Comparison of ENCODE assay signal across 8 mouse cellular contexts in genomic region chr7:101109006-101109855, GRCm38 (mm10). TPM values are rescaled to one million over a fixed set of nuclear protein-coding genes. Genes with fewer than 3 reads are reported as not detected.
DNase-seq lines count a peak whose midpoint lies in the region; ATAC-seq lines count a peak whose summit lies in the region.

No protein-coding gene starts in this region.

- WGBS in liver, embryonic 15.5 days (ENCODE audit: insufficient replicate concordance) = under 1% methylated on average over 47 of the region's 47 CpGs
- under 1% methylated on average over 47 of the region's 47 CpGs for WGBS in neural tube, embryonic 14.5 days

- peak overlapping the region; percentile 82 for H3K27ac ChIP-seq in liver, embryonic 15.5 days (replicated peaks)
- peak overlapping the region; percentile 99 for H3K27ac ChIP-seq in neural tube, embryonic 14.5 days (ENCODE audit: low read depth, low read length)

- H3K4me2 ChIP-seq in liver, embryonic 15.5 days = peak overlapping the region; percentile 90
- peak overlapping the region; percentile 86 for H3K4me2 ChIP-seq in neural tube, embryonic 14.5 days (ENCODE audit: low read depth, low read length)

- H3K9ac ChIP-seq in liver, embryonic 15.5 days = peak overlapping the region; percentile 68
- H3K9ac ChIP-seq in neural tube, embryonic 14.5 days (replicated peaks; ENCODE audit: low read depth, low read length) = peak overlapping the region; percentile 86

- H3K36me3 ChIP-seq in liver, embryonic 15.5 days (replicated peaks) = 0 out of 2 replicates have a peak, but pooled peaks cover 7% of the 10 kb centered on the region
- peaks cover 4% of the 10 kb centered on the region; the same call in 1 of the 2 replicates for H3K36me3 ChIP-seq in neural tube, embryonic 14.5 days (ENCODE audit: control insufficient read depth, insufficient read depth, low read length)

- no peaks in the 10 kb centered on the region; the same call in 1 of the 2 replicates for H3K27me3 ChIP-seq in liver, embryonic 15.5 days
- no peaks in the 10 kb centered on the region; the same call in 1 of the 2 replicates for H3K27me3 ChIP-seq in neural tube, embryonic 14.5 days (ENCODE audit: control insufficient read depth, insufficient read depth, low read length)

- H3K4me3 ChIP-seq in liver, embryonic 15.5 days (replicated peaks) = peak overlapping the region; percentile 70
- H3K4me3 ChIP-seq in neural tube, embryonic 14.5 days (ENCODE audit: low read depth, low read length) = peak overlapping the region; percentile 87

- H3K9me3 ChIP-seq in liver, embryonic 15.5 days (replicated peaks) = no peaks in the 10 kb centered on the region
- no peaks in the 10 kb centered on the region for H3K9me3 ChIP-seq in neural tube, embryonic 14.5 days (ENCODE audit: control insufficient read depth, low read length)

- H3K4me1 ChIP-seq in liver, embryonic 15.5 days (replicated peaks) = peaks cover 36% of the 10 kb centered on the region
- H3K4me1 ChIP-seq in neural tube, embryonic 14.5 days (ENCODE audit: control insufficient read depth, insufficient read depth, low read length) = peaks cover 15% of the 10 kb centered on the region

- peak; percentile 35 to 50 for DNase-seq in spleen, adult 18-20 months
- DNase-seq in spleen, adult 12 weeks (ENCODE audit: low spot score) = no peak
- DNase-seq in cerebellum, adult 8-10 months = peak; percentile 39
- peak; percentile 29 for DNase-seq in forelimb bud, embryonic 11.5 days (ENCODE audit: low read depth, low spot score)
- peak; percentile 38 to 43 for DNase-seq in kidney, adult 8-10 months
- DNase-seq in urinary bladder, adult 2 months (ENCODE audit: low spot score) = no peak

- no peak for ATAC-seq in liver, embryonic 15.5 days (ENCODE audit: insufficient read depth)
- peak; percentile 28 for ATAC-seq in neural tube, embryonic 14.5 days (ENCODE audit: low read depth)

RNA-seq across cellular contexts. Expression of gene Fchsd2, which starts 16.6 kb away (rescaled TPM):
- 4.5 and 4.9 TPM in 2 replicates for polyA plus RNA-seq in liver, embryonic 15.5 days (2015; fragmentation: Nextera tagmentation; extraction: Ambion mirVana)
- 51.6 TPM in 2 replicates for polyA plus RNA-seq in neural tube, embryonic 14.5 days (2014; fragmentation: Nextera tagmentation; extraction: Ambion mirVana)
- polyA plus RNA-seq in urinary bladder, adult 2 months (2012; rRNA removed) = 10.0 and 12.0 TPM in 2 replicates

Comparison
In these comparisons a context has a peak if more than half of its experiments do, and no peak if none do; other contexts are left out.
1. DNase-seq: peak in spleen, adult 18-20 months (2 of 2), cerebellum, adult 8-10 months (single experiment), forelimb bud, embryonic 11.5 days (single experiment) and kidney, adult 8-10 months (2 of 2); none in spleen, adult 12 weeks (single experiment) and urinary bladder, adult 2 months (single experiment).